Mouse (Mus musculus) 3134 (cell line): Measurements from ENCODE around the gene Mcm2.

Experiments used
- DNase-seq: peaks from one replicate; pipeline ENCODE4 v3.0.0-alpha.2; 2011; ENCODE audit warnings: low spot score; ENCODE audit not compliant: insufficient read length; ENCODE audit errors: extremely low read depth

The Mcm2 gene

GRCm38 (mm10) chr6:88927595-88927994 lies 29.0 kb upstream of the Mcm2 start:
- DNase-seq: peak; percentile 76

DNA sequence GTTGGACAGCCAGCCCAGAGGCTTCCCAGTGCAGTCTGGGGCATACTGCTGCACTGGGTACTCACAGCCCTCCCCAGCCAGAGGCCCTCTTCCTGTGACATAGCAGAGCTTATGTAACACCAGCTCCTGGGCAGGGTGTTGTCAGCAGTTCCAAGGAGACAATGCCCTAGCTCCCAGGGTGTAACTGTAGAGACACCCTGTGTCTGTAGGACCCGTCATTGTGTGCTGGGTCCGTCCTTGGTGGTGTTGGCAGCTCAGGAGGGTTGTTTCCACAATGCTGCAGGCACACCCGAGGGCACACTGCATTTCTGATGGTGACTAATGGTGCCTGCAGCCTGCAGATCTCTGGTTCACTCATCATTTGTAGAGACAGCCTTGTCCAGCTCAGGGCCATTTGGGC lies 28.3 kb upstream of the Mcm2 start:
- DNase-seq: peak; percentile 66

GRCm38 (mm10) chr6:88925640-88926205 lies 27.1 kb upstream of the Mcm2 start:
- DNase-seq: no peak

DNA sequence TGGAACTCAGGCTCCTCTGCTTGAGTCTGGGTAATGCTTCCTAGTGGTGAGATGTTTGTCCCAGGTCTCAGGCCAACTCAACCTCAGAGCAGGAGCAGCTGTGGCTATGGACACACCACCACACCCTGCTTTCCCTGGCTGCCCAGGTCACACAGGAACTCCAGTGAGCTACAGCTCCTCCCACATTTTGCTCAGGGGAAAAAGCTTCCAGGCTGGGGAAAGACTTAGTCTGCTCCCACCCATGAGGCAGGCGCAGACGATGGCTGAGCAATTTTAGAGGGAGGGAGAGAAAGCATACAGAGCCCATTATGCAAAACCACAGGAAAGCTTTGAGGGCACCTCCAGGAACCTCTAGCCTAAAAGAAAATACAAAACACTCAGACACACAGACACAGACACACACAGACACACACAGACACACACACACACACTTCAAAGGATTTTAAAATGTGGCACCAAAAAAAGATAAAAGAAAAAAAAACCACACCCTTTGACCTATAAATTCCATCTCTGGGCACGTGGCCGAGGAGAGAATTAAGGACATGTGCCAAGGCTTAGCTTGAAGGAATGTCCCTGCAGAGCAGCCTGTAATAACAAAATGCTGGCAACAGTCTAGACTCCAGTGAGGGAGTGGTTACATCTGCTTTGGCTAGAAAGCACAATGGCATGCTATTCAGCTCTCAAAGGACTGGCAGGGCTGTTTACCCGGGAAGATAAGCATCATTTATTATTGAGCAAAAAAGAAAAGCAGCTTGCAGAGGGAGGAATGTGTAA lies 26.1 kb upstream of the Mcm2 start:
- peak; percentile 78 for DNase-seq

GRCm38 (mm10) chr6:88918802-88919201 lies 20.2 kb upstream of the Mcm2 start:
- DNase-seq: no peak

DNA sequence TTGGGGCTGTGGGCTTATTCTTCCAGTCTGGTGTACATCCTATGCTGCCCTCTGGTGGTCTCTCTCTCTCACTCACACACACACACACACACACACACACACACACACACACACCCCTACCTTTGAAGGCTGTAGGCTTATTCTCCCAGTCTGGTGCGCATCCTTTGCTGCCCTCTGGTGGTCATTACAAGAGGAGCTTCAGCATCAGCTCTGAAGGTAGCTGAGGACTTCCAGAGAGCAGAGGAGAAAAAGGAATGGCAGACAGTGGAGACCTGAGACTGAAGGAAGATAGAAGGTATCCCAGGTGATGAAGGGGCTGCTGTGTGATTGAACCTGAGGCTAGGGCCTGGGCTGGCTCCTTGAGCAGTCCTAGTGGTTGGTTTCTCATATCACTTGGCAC lies 17.6 kb upstream of the Mcm2 start:
- no peak for DNase-seq

DNA sequence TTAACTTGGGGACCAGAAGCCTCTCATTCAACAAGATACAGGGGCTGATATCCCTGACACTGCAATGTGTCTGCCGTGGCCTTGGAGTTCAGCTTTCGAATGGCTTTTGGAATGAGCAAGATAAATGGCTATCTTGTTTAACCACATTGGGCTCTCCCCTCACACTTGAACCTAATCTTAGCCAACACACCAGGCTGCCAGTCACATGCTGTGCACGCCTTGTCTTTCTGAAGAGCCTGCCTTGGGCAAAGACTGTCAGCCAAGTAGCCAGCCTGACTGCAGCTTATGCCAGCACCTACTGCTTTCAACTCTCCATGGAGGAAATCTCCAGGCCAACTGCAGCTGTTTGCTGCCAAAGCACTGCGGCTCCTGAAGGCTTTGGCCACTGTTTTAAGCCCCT lies 16.9 kb upstream of the Mcm2 start:
- no peak for DNase-seq

- no peak for DNase-seq
Observed at GRCm38 (mm10) chr6:88914799-88915198, 16.2 kb upstream of the Mcm2 start.

DNA sequence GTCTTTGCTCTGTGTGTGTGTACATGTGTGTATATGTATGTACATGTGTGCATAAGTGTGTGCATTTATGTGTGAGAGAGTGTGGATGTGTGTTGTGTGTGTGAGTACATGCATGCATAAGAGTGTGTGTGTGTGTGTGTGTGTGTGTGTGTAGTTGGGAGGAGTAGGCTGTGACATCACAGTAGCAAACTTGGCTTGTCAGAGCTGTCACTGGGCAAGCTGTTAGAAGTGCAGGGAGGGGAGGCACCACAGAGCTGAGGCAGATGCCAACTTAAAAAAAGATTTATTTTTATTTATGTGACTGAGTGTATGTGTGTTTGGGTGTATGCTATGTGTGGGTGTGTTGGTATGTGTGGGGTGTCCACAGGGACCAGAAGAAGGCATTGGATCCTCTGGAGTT lies 14.9 kb upstream of the Mcm2 start:
- DNase-seq: no peak

GRCm38 (mm10) chr6:88913022-88913421 lies 14.4 kb upstream of the Mcm2 start:
- DNase-seq: peak; percentile 45

- DNase-seq: no peak
Observed at GRCm38 (mm10) chr6:88909151-88909550, 10.6 kb upstream of the Mcm2 start.

- no peak for DNase-seq
Observed at GRCm38 (mm10) chr6:88906369-88907108, 8.0 kb upstream of the Mcm2 start.

DNA sequence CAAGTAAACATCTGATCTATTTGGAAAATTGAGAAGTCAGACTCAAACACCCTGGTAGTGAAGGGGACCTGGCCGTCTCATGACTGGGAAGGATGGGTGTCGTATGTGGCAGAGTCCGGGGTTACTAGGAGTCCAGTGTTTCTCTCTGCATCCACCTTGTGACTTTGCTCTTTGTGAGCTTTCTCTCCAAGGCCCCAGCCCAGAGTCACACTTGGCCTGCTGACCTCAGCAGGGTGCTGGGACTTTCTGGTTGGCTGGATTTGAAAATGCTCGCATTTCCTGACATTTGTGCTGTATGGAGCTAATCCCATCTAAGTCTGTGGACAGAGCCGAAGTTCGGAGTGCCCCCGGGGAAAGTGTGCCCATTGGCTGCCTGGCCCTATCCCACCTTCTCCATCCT lies 6.5 kb upstream of the Mcm2 start:
- DNase-seq: no peak

GRCm38 (mm10) chr6:88904456-88904974 lies 5.9 kb upstream of the Mcm2 start:
- DNase-seq: peak; percentile 53

DNA sequence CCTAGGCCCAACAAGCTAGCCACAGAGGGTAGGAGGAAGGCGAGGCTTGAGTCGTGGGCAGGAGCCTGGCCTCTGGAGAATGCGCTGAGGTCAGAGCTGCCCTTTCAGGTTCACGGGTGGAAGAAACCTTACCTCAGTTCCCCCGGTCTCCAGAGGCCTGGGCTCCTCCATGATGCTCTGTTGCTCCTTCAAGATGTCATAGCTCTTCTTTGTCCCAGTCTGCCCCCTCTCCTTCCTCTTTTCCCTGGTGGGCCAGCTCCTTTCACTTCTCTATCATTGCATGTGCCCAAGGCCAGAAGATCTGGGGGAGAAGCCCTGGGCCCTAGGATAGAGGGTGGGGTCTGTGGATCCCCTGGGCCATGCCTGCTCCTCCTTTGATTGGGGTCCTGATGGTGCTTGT lies 5.1 kb upstream of the Mcm2 start:
- DNase-seq: no peak

DNA sequence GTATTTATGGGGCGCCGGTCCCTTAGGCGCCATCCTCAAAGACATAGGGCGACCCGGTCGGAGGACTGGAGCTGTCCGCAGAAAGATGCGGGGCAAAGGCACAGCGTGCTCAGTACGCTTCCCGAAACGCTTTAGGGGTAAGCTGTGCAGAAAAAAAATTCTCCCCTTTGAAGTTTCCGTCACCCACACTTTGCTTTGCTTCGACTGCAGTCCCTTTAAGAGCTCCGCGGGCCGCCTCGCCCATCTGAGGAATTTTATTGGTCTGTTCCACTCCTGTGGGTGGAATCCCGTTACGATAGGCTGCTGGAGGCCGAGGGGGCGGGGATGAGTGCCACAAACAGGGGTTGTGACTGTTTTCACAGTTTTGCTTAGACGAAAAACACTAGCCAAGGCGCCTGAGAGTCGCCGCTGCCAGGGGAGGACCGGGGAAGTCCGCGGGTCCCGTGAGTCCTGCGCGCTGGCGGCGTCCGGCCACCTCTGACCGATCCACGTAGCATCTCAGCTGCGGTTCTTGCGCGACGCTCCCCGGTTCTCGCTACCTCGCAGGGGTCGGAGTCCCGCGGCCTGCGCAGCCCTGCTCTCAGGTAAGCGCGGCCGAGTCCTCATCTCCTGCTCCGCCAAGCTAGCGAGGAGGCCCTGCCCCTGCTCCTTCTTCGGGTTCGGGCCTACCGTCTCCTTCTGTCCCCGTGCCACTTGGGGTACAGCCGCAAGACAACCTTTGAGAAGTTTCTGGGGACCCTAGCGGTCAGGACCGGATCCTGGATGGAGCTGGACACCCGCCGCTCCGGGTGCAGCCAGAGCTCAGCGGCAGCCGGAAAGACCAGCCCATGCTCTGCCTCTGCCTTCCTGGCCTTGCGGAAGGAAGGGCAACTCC lies 3.6 kb upstream of the Mcm2 start, which contains the start of gene Tpra1:
Gene Tpra1 (plus strand): TSS at position 305 of the 874 bp plus-strand sequence.
- peak; percentile 91 for DNase-seq

GRCm38 (mm10) chr6:88901471-88901870 lies 2.9 kb upstream of the Mcm2 start:
- no peak for DNase-seq

GRCm38 (mm10) chr6:88899628-88900027 lies 1.0 kb upstream of the Mcm2 start:
- DNase-seq: no peak

DNA sequence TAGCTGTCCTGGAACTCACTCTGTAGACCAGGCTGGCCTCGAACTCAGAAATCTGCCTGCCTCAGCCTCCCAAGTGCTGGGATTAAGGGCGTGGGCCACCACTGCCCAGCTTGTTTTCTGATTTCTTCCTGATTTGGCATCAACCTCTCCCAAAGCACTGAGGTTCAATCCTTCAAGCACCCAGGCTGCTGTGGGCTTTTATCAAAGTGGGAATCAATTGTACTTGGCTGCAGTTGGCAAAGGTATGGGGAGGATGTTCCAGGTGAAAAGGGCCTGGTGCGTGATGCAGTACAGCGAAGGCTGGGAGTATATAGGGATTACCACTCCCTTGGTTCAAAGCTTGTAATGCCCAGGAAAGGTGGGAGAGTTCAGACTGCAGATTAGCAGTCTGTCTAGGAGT lies 506 bp upstream of the Mcm2 start:
- DNase-seq: no peak

- no peak for DNase-seq
Observed at GRCm38 (mm10) chr6:88897246-88897645, 1.3 kb downstream of the Mcm2 start.

DNA sequence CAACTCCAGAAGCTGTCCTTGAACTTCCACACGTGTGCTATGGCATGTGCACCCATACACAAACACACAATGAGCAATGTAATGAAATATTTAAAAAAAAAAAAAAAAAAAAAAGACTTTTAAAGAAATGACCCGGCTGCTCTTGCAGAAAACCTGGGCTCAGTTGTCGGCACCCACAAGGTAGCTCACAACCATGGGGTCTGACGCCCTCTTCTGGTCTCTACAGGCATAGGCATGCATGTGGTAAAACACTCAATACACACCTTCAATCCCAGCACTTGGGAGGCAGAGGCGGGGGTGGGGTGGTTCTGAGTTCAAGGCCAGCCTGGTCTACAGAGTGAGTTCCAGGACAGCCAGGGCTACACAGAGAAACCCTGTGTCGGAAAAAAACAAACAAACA lies 2.6 kb downstream of the Mcm2 start:
- DNase-seq: no peak
